Mouse (Mus musculus): ENCODE measurements around the gene Jrkl. TPM values are rescaled to one million over a fixed set of nuclear protein-coding genes. Genes with fewer than 3 reads are reported as not detected.
A peak's percentile ranks its signal among the peaks of the same experiment; 100 is the strongest.

Gene Jrkl
- total RNA-seq (2021): 1 to 10 TPM; 4.4 to 4.8 TPM
- long read RNA-seq, experiment 1, partial matches to known transcripts: 0 of 4 reads
- long read RNA-seq, experiment 1, other reads (novel, unspliced or antisense): 0 of 4 reads
- long read RNA-seq, experiment 2, transcript Jrkl-201 (1 exons, 3,223 nt): major isoform, 6 of 6 reads
- long read RNA-seq, experiment 2, partial matches to known transcripts: 0 of 6 reads
- long read RNA-seq, experiment 2, other reads (novel, unspliced or antisense): 0 of 6 reads

DNA sequence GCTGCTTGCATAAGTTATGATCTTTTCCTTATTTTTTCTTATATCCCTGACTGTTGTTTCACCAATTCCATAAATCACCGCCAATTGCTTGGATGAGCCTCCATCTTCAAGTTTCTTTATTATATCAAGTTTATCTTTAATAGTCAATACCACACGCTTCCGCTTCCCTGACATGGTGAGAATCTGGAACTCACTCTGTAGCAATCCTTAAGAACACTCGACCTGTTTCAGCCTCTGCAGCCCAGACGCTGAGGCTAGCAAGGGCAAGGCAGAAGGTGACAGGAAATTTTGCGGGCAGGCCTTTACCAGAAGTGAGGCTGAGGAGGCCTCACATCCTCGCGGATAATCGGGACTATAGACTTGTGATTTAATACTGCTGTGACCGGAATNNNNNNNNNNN is at the start of gene Jrkl:
TSS of gene Jrkl (minus strand) at position 349 of the 400 bp plus-strand sequence.
- peak; percentile 11 for DNase-seq

DNA sequence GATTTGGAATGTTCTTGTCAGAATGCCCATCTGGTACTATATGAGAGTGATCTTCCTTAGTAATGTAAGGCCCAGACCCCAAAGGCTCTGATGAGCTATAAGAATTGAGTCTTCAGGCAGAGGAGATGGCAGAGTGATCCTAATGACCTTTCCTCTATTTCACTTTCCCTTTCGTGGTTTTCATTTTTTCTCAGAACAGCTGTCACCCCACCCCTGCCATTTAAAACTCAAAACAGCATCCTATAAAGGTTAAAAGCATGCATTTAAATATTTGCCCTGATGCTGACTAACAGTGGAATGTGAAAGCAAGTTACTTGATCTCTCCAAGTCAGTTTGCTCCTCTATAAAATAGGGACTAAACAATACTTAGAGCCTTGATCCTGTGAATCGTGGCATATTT is 41.9 kb upstream of the Jrkl start:
- no peak for DNase-seq

DNA sequence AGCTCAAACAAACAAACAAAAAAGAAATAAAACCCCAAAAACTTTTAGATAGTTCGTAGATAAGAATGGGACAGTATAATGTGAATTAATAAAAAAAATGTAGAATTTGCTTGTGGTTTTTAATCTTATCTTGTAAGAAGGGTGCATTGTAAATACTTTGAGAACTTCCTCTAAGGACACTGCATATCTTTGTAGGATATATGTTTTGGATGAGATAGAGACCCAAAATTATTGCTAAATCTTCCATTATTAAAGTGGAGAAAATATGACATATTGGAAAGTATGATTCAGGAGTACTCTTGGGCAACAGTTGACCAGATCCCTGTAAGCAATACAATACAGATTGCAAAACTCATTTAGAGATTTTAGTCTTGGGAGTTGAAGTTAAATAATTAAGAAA is 27.6 kb upstream of the Jrkl start:
- no peak for DNase-seq

DNA sequence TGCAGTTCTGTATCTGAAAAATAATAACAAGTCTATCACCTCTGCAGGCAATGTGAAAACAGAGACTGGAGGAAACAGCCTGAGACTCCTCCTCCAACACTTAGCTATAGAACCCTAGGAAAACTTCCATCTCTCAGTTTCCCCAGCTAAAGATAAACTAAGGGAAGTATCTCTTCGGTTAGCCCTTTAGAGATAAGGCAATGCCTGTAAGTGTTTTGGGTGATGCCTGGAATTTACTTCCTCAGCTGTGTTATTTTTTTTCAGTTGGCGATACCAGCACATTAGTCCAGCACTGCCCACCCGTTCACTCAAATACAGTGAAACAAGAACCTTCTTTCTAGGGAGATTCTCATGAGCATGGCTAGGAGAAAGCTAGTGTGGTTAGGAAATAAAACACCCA is 15.4 kb upstream of the Jrkl start:
- DNase-seq: no peak

DNA sequence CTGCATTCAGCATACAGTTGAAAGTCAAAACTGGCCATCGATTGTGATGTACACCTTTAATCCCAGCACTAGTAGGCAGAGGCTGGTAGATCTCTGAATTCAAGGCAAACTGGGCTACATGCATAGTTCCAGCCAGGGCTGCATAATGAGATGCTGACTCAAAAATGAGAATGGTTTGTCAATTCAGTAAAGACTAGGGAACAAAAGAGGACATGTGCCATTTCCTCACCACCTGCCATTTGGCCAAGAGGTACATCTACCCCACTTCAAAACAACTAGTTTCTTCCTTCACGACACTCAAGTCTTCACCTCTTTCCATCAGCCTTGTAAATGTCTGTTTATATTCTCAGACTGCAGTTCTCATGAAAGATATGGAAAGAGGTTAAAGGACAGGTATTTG is 12.5 kb upstream of the Jrkl start:
- no peak for DNase-seq

DNA sequence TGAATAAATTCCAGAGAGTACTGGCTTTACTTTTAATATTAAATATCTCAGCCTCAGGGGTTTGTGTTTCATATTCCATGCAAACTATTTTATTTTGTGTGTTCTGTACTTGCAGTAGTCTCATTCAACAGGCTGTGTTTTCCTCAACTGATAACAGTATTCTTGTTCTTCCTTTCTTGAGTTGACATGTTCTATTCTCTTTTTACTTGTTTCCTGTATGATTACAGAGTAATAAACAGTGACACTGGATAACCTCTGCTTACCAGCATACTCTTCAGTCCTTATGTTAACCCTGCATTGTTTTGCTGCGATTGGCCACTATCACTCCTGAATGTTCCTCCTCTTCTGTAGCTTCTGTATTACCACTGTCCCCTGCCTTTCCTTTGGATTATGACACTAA is 11.1 kb upstream of the Jrkl start:
- no peak for DNase-seq

DNA sequence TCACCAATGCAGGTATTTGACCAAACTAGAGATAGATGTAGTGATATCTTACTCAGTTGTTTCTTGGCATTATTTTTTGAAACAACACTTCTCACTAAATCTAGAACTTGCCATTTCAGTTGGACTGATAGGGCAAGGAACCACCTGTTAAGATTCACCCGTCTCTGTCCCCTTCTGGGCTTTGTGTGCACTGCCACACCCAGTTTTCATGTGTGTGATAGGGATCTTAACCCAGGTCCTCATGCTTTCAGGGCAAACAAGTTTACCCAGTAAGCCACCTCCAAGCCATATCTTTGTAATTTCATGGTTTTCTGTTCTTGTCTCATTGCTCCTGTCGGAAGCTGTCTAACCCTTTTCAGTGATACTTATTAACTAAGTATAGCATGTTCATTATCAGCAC is 5.6 kb upstream of the Jrkl start:
- DNase-seq: no peak

DNA sequence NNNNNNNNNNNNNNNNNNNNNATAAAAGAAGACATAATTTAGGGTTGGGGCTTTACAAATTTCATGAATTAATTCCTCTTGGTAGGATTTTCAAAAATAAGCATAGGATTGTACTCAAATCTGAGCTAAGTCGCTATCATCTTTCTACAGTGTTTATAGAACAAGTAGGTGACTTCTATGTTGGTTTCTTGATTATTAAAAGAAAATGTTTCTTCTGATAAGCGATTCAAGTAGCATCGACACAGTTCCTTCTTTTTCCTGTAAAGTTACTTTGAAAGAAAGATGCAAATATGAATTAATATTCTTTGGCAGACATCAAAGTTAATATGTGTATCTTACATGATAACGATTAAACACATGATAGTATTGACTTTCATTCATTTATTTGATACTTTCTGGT is 2.5 kb upstream of the Jrkl start:
- DNase-seq: no peak

DNA sequence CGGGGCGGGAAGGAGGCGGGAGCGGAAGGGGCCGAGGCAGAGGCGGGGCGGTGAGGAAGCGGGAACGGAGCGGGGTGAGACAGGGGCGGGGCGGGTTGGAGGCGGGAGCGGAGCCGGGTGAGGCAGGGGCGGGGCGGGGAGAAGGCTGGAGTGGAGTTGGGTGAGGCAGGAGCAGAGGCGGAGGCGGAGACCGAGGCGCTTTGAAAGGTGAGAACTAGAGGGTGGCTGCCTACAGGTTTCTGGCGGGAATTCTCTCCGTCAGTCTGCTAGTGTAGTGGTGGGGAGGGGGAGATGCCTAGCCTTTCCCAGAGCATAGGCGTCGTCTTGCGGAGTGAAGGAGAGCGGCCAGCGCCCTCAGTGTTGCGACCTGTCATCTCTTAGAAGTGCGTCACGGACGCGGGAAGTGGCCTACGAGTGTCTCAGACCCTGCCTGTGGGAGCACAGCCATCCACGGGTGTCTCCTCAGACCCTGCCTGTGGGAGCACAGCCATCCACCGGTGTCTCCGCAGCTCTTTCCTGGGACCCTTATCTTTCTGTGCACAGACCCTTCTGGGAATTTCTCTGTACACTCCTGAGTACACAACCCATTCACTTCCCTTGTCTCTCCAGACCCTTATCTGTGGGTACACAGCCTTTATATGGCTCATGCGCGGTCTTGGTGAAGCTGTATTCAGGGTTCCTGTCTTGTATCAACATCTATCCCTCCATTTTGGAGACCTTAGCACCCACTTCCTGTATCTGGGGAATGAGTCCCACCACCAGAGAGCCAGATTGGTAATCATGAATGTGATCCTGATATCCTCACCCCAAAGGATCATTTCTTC is 1.4 kb upstream of the Jrkl start, which contains the start of gene Ccdc82:
TSS of gene Ccdc82 (plus strand) at position 141 of the 824 bp plus-strand sequence.
- peak; percentile 93 for DNase-seq

DNA sequence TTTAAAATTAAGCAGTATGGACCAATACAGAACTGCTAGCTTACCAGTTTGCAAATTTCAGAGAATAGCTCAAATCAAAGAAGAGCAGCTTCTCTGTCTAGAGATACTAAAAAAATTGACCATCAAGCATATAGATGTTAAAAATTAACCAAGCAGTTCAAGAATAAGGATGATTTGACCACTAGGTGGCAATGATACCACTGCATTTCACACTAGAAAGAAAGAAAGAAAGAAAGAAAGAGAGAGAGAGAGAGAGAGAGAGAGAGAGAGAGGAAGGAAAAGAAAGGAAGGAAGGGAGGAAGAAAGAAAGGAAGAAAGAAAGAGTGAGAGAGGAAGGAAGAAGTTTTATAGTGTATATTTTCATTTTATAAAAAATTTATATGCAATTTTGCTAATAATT is 3.3 kb downstream of the Jrkl start:
- DNase-seq: no peak

DNA sequence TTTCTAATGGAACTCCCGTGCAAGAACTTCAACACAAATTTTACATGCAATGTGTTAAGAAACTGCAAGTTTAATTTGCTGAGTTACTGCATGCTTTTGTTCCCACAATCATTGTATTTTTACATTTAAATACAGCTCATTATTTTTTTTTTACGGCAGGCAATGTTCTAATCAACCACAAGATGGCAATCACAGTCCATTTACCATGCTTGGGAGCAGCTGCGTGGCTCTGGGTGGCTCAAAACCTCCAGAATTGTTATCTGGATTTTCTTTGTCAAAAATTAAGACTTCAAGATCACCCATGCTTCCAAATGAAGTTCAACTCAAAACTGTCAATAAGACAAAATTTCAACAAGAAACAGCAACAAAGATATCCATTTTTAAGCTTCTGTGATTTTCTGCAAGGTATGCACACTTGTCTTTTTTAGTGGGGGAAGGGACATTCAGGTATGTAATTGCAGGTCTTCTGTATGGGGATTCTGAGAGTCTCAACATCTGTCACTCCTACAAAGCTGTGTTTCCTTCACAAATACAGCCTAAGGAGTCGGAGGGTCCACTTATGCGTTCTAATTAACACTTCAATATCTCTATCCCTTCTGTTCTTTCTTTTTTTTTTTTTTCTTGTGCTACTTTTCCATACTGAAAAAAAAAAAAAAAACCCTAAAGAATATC is 13.9 kb downstream of the Jrkl start:
- no peak for DNase-seq

DNA sequence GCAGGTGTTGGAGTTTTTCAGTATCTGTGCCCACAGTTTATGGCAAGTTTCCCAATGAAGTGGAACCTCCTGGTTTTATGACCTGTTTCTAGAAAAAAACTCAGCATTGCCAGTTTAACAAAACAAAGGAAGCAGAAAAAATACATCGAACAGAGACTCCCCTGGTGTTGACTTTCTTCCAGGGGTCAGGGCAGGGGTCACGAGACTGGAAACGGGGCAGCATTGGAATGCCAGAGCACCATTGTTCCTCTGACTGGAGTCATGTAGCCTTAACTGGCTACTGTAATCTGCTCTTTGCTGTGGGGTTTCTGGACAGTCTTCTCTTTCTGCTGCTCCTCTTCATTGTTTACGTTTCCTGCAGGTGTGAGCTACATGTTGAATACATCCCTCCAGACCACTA is 15.1 kb downstream of the Jrkl start:
- DNase-seq: no peak

DNA sequence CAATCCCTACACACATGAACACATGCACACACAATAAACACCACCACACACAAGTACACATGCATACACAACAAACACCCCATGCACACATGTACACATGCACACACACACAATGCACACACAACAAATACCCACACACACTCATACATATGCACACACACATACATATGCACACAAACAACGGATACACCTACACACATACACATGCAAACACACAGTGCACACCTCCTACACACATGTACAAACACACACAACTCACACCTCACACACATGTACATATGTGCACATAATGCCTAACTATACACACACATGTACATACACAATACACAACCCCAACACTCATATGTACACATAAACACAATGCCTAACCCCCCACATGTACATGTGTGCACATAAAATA is 19.8 kb downstream of the Jrkl start:
- DNase-seq: no peak

DNA sequence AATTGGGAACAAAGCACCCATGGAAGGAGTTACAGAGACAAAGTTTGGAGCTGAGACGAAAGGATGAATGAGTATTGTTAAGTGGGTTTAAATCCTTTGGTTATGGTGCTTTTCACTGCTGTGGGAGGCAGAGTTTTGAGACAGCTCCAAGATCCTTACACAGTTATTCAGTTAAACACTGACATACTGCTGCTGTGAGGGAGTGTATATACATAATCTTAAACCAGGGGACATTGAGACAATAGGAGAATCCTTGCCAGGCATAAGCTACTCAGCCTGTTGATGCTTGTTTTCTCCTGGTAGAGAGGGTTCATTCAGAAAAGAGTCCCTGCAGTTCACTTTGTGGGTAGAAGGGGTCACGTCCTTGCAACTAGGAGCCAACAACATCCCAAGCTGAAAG is 39.3 kb downstream of the Jrkl start:
- DNase-seq: no peak

DNA sequence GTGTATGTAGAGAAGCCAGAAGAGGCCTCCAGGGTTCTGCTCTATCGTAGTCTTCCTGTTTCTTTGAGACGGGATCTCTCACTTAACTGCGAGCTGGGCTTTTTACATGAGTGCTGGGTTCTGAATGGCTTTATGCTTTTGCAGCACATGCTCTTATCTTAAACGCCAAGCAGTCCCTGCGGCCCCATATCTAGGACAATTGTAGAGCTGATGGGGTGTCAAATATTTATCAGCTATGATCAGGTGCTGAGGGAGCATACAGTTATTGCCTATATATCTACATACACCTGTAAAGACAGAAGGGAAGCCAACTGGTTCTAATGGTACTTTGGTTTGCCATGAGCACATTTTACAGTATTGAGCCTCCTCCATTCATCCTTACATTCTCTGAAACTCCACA is 41.9 kb downstream of the Jrkl start:
- no peak for DNase-seq

DNA sequence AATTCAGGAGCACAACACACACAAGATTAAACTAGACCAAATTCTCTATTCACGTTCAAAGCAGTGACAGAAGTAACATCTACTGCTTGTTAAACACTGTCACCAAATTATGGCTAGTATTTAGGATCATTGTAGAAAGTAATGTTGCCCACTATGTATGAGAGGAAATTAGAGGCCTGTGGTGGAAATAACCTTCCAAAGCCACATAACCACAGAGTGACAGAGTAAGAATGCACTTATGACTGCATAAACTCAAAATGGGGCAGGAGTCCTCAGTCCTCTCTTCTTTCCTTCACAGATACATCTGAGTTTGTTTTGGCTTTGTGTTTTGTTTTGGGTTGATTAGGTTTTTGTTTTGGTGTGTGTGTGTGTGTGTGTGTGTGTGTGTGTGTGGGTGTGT is 42.5 kb downstream of the Jrkl start:
- no peak for DNase-seq

DNA sequence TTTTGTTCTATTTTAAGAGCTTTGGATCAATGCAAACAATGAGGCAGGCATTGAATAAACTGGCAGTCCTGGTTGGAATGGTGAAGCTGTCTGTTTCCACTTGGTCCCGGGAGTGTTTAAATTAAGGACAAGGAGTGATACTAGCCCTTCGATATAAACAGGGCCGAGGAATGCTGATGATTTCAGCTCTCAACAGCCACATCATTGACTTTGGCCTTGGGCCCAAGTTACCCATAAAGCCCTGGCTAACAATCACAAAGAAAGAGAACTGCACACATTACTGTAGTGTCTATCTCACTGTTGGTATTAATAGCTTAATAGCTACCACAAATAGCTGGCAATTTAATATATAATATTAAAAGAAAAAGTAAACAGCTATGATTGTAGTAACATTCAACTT is 45.5 kb downstream of the Jrkl start:
- DNase-seq: no peak

DNA sequence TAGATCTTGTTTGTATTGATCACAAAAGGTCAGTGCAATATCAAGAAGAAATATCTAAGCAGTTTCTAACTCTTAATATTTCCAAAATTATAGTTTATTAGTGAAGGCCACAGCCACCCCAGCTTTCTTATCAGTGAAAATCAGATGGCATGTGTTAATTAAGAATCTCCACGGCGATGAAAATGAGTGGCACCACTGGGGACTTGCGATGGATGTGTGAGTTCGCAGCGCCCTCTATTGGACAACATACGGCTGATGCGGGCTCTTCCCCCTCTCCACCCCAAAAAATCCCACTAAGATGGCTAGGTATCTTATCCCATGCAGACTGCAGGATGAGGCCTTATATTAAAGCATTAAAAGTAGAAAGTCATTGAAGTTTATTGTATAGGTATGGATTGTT is 49.9 kb downstream of the Jrkl start:
- DNase-seq: no peak

DNA sequence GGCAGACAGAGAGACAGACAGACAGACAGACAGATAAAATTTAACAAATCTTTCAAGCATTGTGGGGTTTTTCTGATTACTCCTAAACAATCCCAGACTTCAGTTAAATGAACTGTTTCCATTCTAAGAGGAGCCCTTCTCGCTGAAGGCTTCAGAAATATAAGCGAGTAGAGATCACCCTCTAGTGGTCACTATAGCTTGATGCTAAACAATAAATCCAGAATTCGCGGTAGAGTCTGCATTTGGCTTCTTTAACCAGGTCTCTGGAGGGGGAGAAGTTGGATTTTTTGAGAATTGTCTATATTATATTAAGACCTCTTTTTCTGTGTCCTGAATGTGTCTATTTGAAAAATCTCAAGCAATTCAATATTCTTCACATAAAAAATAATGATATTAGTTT is 50.4 kb downstream of the Jrkl start:
- DNase-seq: no peak

DNA sequence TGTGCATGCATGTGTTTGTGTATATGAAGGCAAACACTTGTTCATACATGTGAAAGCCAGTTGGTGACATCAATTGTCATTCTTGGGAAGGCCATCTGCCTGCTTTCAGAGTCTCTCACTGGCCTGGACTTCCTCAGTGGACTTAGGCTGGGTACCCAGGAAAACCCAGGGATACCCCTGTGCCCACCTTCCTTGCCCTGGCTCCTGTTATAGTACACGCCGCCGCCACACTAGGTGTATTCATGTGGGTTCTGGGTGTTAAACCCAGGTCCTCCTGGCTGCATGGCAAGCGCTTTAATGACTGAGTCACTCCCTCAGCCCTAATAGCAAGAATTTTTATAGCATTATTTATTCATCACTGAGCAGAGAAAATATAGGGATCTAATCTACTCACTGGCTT is 51.0 kb downstream of the Jrkl start:
- no peak for DNase-seq

Measured in gastrocnemius, postnatal 10 days (tissue).